Mouse (Mus musculus): Measurements from ENCODE around the gene 4933415A04Rik. TPM values are rescaled to one million over a fixed set of nuclear protein-coding genes. Genes with fewer than 3 reads are reported as not detected.

Gene 4933415A04Rik
- polyA plus RNA-seq, 1 experiment: 1.2 TPM

GRCm38 (mm10) chr11:43566696-43567095 is 20.1 kb upstream of the 4933415A04Rik start:
- no peak overlapping the region for H3K4me3 ChIP-seq (ENCODE audit: low read depth, low read length)
- TF ChIP-seq POLR2A (IDR thresholded peaks at IDR 0.05; ENCODE audit: insufficient read depth, low read length) (no peak), CTCF (IDR thresholded peaks at IDR 0.05; ENCODE audit: low read depth, low read length) (no peak), EP300 (IDR thresholded peaks at IDR 0.05; ENCODE audit: insufficient read depth, low read depth, low read length) (no peak)

GRCm38 (mm10) chr11:43568263-43568662 is 18.6 kb upstream of the 4933415A04Rik start:
- H3K9me3 ChIP-seq (replicated peaks; ENCODE audit: control insufficient read depth, insufficient read depth, low read length, poor library complexity, severe bottlenecking): no peaks in the 10 kb centered on the region
- no peak for TF ChIP-seq EP300 (IDR thresholded peaks at IDR 0.05; ENCODE audit: insufficient read depth, low read depth, low read length)
- peak; percentile 47 for TF ChIP-seq CTCF (IDR thresholded peaks at IDR 0.05; ENCODE audit: low read depth, low read length)
- peaks cover 9% of the 10 kb centered on the region for H3K4me1 ChIP-seq (ENCODE audit: control insufficient read depth, insufficient read depth, low read length)
- no peak overlapping the region for H3K9ac ChIP-seq (ENCODE audit: low read depth, poor library complexity, severe bottlenecking)
- no peak overlapping the region for H3K27ac ChIP-seq (ENCODE audit: insufficient read depth, low read length)
- no peak overlapping the region for H3K4me3 ChIP-seq (ENCODE audit: low read depth, low read length)
- no peaks in the 10 kb centered on the region for H3K27me3 ChIP-seq (ENCODE audit: control insufficient read depth, insufficient read depth, low read length, poor library complexity, severe bottlenecking)
- no peaks in the 10 kb centered on the region for H3K36me3 ChIP-seq (ENCODE audit: control insufficient read depth, insufficient read depth, low read length, poor library complexity, severe bottlenecking)

More at GRCm38 (mm10) chr11:43566696-43567095, 20.1 kb upstream of the 4933415A04Rik start:
- no peaks in the 10 kb centered on the region for H3K9me3 ChIP-seq (replicated peaks; ENCODE audit: control insufficient read depth, insufficient read depth, low read length, poor library complexity, severe bottlenecking)
- H3K9ac ChIP-seq (ENCODE audit: low read depth, poor library complexity, severe bottlenecking): no peak overlapping the region
- no peak overlapping the region for H3K27ac ChIP-seq (ENCODE audit: insufficient read depth, low read length)
- no peaks in the 10 kb centered on the region for H3K36me3 ChIP-seq (ENCODE audit: control insufficient read depth, insufficient read depth, low read length, poor library complexity, severe bottlenecking)
- peaks cover 9% of the 10 kb centered on the region for H3K4me1 ChIP-seq (ENCODE audit: control insufficient read depth, insufficient read depth, low read length)
- H3K27me3 ChIP-seq (ENCODE audit: control insufficient read depth, insufficient read depth, low read length, poor library complexity, severe bottlenecking): no peaks in the 10 kb centered on the region

GRCm38 (mm10) chr11:43569188-43569587 is 17.7 kb upstream of the 4933415A04Rik start:
- Histone ChIP-seq H3K9me3 (replicated peaks; ENCODE audit: control insufficient read depth, insufficient read depth, low read length, poor library complexity, severe bottlenecking) (no peaks in the 10 kb centered on the region), H3K36me3 (ENCODE audit: control insufficient read depth, insufficient read depth, low read length, poor library complexity, severe bottlenecking) (no peaks in the 10 kb centered on the region), H3K27ac (ENCODE audit: insufficient read depth, low read length) (no peak overlapping the region), H3K27me3 (ENCODE audit: control insufficient read depth, insufficient read depth, low read length, poor library complexity, severe bottlenecking) (no peaks in the 10 kb centered on the region), H3K4me3 (ENCODE audit: low read depth, low read length) (no peak overlapping the region), H3K9ac (ENCODE audit: low read depth, poor library complexity, severe bottlenecking) (no peak overlapping the region), H3K4me1 (ENCODE audit: control insufficient read depth, insufficient read depth, low read length) (peaks cover 9% of the 10 kb centered on the region)
- TF ChIP-seq CTCF (IDR thresholded peaks at IDR 0.05; ENCODE audit: low read depth, low read length) (no peak), EP300 (IDR thresholded peaks at IDR 0.05; ENCODE audit: insufficient read depth, low read depth, low read length) (no peak), POLR2A (IDR thresholded peaks at IDR 0.05; ENCODE audit: insufficient read depth, low read length) (no peak)

- TF ChIP-seq POLR2A (IDR thresholded peaks at IDR 0.05; ENCODE audit: insufficient read depth, low read length): no peak
- TF ChIP-seq EP300 (IDR thresholded peaks at IDR 0.05; ENCODE audit: insufficient read depth, low read depth, low read length): no peak
- H3K27me3 ChIP-seq (ENCODE audit: control insufficient read depth, insufficient read depth, low read length, poor library complexity, severe bottlenecking): no peaks in the 10 kb centered on the region
- H3K9me3 ChIP-seq (replicated peaks; ENCODE audit: control insufficient read depth, insufficient read depth, low read length, poor library complexity, severe bottlenecking): no peaks in the 10 kb centered on the region
- H3K9ac ChIP-seq (ENCODE audit: low read depth, poor library complexity, severe bottlenecking): no peak overlapping the region
- H3K4me1 ChIP-seq (ENCODE audit: control insufficient read depth, insufficient read depth, low read length): peaks cover 9% of the 10 kb centered on the region
- no peaks in the 10 kb centered on the region for H3K36me3 ChIP-seq (ENCODE audit: control insufficient read depth, insufficient read depth, low read length, poor library complexity, severe bottlenecking)
- no peak overlapping the region for H3K27ac ChIP-seq (ENCODE audit: insufficient read depth, low read length)
- H3K4me3 ChIP-seq (ENCODE audit: low read depth, low read length): no peak overlapping the region
These were observed 17.2 kb upstream of the 4933415A04Rik start for GRCm38 (mm10) chr11:43569595-43569994.

- TF ChIP-seq POLR2A (IDR thresholded peaks at IDR 0.05; ENCODE audit: insufficient read depth, low read length) (no peak), CTCF (IDR thresholded peaks at IDR 0.05; ENCODE audit: low read depth, low read length) (no peak), EP300 (IDR thresholded peaks at IDR 0.05; ENCODE audit: insufficient read depth, low read depth, low read length) (no peak)
- no peak overlapping the region for H3K9ac ChIP-seq (ENCODE audit: low read depth, poor library complexity, severe bottlenecking)
- H3K9me3 ChIP-seq (replicated peaks; ENCODE audit: control insufficient read depth, insufficient read depth, low read length, poor library complexity, severe bottlenecking): no peaks in the 10 kb centered on the region
- H3K4me1 ChIP-seq (ENCODE audit: control insufficient read depth, insufficient read depth, low read length): peaks cover 10% of the 10 kb centered on the region
- H3K27ac ChIP-seq (ENCODE audit: insufficient read depth, low read length): no peak overlapping the region
- H3K36me3 ChIP-seq (ENCODE audit: control insufficient read depth, insufficient read depth, low read length, poor library complexity, severe bottlenecking): no peaks in the 10 kb centered on the region
- H3K4me3 ChIP-seq (ENCODE audit: low read depth, low read length): no peak overlapping the region
- no peaks in the 10 kb centered on the region for H3K27me3 ChIP-seq (ENCODE audit: control insufficient read depth, insufficient read depth, low read length, poor library complexity, severe bottlenecking)
These were observed 11.8 kb upstream of the 4933415A04Rik start for GRCm38 (mm10) chr11:43575061-43575375.

GRCm38 (mm10) chr11:43575376-43576151 is 11.3 kb upstream of the 4933415A04Rik start:
- Histone ChIP-seq H3K36me3 (ENCODE audit: control insufficient read depth, insufficient read depth, low read length, poor library complexity, severe bottlenecking) (no peaks in the 10 kb centered on the region), H3K9me3 (replicated peaks; ENCODE audit: control insufficient read depth, insufficient read depth, low read length, poor library complexity, severe bottlenecking) (no peaks in the 10 kb centered on the region), H3K27me3 (ENCODE audit: control insufficient read depth, insufficient read depth, low read length, poor library complexity, severe bottlenecking) (no peaks in the 10 kb centered on the region), H3K4me1 (ENCODE audit: control insufficient read depth, insufficient read depth, low read length) (peaks cover 9% of the 10 kb centered on the region), H3K9ac (ENCODE audit: low read depth, poor library complexity, severe bottlenecking) (no peak overlapping the region), H3K27ac (ENCODE audit: insufficient read depth, low read length) (no peak overlapping the region), H3K4me3 (ENCODE audit: low read depth, low read length) (no peak overlapping the region)
- TF ChIP-seq POLR2A (IDR thresholded peaks at IDR 0.05; ENCODE audit: insufficient read depth, low read length): no peak
